22 mouse cellular contexts compared by ENCODE assay signal in the genomic region with DNA sequence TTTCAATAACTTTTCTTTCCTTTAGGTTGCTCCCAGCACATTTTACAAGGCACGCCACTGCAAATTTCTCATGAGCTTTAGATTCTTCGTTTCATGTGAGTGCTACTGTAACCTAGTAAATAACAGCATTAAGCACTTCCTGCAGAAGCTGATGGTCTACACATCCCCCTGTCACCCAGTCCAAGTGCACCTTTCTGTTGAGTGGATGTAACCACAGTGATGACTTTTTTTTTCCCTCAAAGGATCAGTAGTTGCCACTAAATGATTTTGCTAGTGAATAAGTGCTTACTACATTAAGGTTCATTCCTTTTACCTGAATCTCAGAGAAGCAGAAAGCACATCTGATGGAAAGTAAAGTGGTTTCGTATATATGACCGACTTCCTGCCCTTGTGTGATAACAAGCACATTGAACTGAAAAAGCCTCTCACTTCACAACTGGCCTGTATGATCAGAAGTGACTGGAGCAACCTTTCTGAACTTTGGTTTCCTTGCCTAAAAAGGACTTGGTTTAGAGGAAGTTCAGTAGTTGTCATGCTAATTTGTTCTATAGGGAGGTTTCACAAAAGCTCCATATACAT.
DNase-seq lines count a peak whose midpoint lies in the region; ATAC-seq and TF ChIP-seq lines count a peak whose summit lies in the region.
"Had no signal": no experiment of that assay in that cellular context is flagged by ENCODE, and none has a peak within 500 bp of the region (broad histone marks: within the 10 kb centered on the region; RNA-seq: fewer than 3 reads in every experiment).

No protein-coding gene starts in this region.

- no peak overlapping the region; the same call in 1 of the 2 replicates for H3K27ac ChIP-seq in CH12.LX (ENCODE audit: insufficient read depth, low read depth)
- H3K27ac ChIP-seq: embryonic facial prominence, embryonic 15.5 days; forebrain, embryonic 10.5 days; gastrocnemius, adult 2 months; hindbrain, embryonic 10.5 days; hindbrain, embryonic 14.5 days had no signal

- no peak for TF ChIP-seq CTCF in CH12.LX (conservative IDR thresholded peaks at IDR 0.05 in 1 of 2, IDR thresholded peaks at IDR 0.05 in 1 of 2; ENCODE audit: low read depth in 2 of 2, low read length in 2 of 2)

- intact Hi-C loops in left cerebral cortex, postnatal 36 days (cut with DNase I), result no loop called here

- in situ Hi-C loops in CH12.LX (cut with MboI; ENCODE audit: low pct_ligation_motif_present, low pct_unique_long_range_greater_than_20kb, low sequenced_read_pairs), result no loop called here

- H3K4me3 ChIP-seq in CH12.LX (replicated peaks in 1 of 3; ENCODE audit: low read depth in 2 of 3, low read length in 2 of 3, poor library complexity in 1 of 3), result no peak overlapping the region
- H3K4me3 ChIP-seq: embryonic facial prominence, embryonic 15.5 days; erythroblast, embryonic 14.5 days; forebrain, embryonic 10.5 days; gastrocnemius, adult 2 months; heart, embryonic 12.5 days; hindbrain, embryonic 10.5 days had no signal

- no peaks in the 10 kb centered on the region for H3K79me2 ChIP-seq in CH12.LX (replicated peaks; ENCODE audit: control insufficient read depth, extremely low read depth, insufficient read depth, poor library complexity, severe bottlenecking)

- H3K4me1 ChIP-seq in CH12.LX (ENCODE audit: control insufficient read depth in 1 of 2, insufficient read depth in 2 of 2), result peaks cover 4 to 25% of the 10 kb centered on the region in 2 experiments; a peak in 3 of 4 replicates
- H3K4me1 ChIP-seq: embryonic facial prominence, embryonic 15.5 days; forebrain, embryonic 10.5 days; heart, embryonic 12.5 days; hindbrain, embryonic 10.5 days had no signal

- DNase-seq in CD4-positive helper T cell, adult 2 months (ENCODE audit: low read depth, low spot score), result peak; percentile 76
- peak; percentile 42 for DNase-seq in CH12.LX (ENCODE audit: extremely low read depth)
- peak; percentile 72 for DNase-seq in naive thymus-derived CD4-positive, alpha-beta T cell, adult 2 months (ENCODE audit: low read depth)
- DNase-seq in urinary bladder, postnatal 36 days (ENCODE audit: low spot score in 2 of 2), result no peak
- DNase-seq in left cerebral cortex, postnatal 36 days (ENCODE audit: low spot score in 2 of 2), result no peak
- DNase-seq in ovary, postnatal 36 days (ENCODE audit: low spot score), result no peak
- DNase-seq: adrenal gland, adult 2 months; adrenal gland, postnatal 36 days; cerebellum, adult 2 months; cerebellum, postnatal 10 days; embryo, embryonic 11 days; gastrocnemius, adult 2 months; gastrocnemius, postnatal 25 days had no signal

- no peaks in the 10 kb centered on the region for H3K9me3 ChIP-seq in CH12.LX (replicated peaks; ENCODE audit: low read length)
- H3K9me3 ChIP-seq: embryonic facial prominence, embryonic 15.5 days; forebrain, embryonic 10.5 days; G1E; heart, embryonic 12.5 days; hindbrain, embryonic 10.5 days had no signal

- TF ChIP-seq RAD21 in CH12.LX (IDR thresholded peaks at IDR 0.05; ENCODE audit: low read depth, low read length), result no peak

- no peak overlapping the region for H3K9ac ChIP-seq in CH12.LX (ENCODE audit: insufficient read depth, low read depth)
- H3K9ac ChIP-seq: embryonic facial prominence, embryonic 15.5 days; heart, embryonic 12.5 days; hindbrain, embryonic 14.5 days had no signal

- H3K4me2 ChIP-seq in CH12.LX (ENCODE audit: insufficient read depth, low read depth, poor library complexity, severe bottlenecking), result no peak overlapping the region
- H3K4me2 ChIP-seq: embryonic facial prominence, embryonic 15.5 days; heart, embryonic 12.5 days; hindbrain, embryonic 14.5 days had no signal

- no peak for TF ChIP-seq EP300 in CH12.LX (IDR thresholded peaks at IDR 0.05; ENCODE audit: low read length)

- H3K36me3 ChIP-seq in CH12.LX (replicated peaks in 1 of 2; ENCODE audit: control insufficient read depth in 1 of 2, insufficient read depth in 1 of 2, low read length in 1 of 2), result no peaks in the 10 kb centered on the region
- H3K36me3 ChIP-seq: embryonic facial prominence, embryonic 15.5 days; forebrain, embryonic 10.5 days; G1E; heart, embryonic 12.5 days; hindbrain, embryonic 10.5 days had no signal

- no peaks in the 10 kb centered on the region for H3K27me3 ChIP-seq in CH12.LX (replicated peaks)
- H3K27me3 ChIP-seq: embryonic facial prominence, embryonic 15.5 days; heart, embryonic 12.5 days had no signal

- dilution Hi-C loops in CH12.LX (cut with MboI; ENCODE audit: extremely low pct_ligation_motif_present, extremely low pct_unique_long_range_greater_than_20kb, low sequenced_read_pairs), result no loop called here

- ATAC-seq in activated CD4-positive, CD25-positive, alpha-beta regulatory T cell, adult 4 months, result peak; percentile 91
- ATAC-seq: forebrain, embryonic 14.5 days had no signal

- no peak for TF ChIP-seq POLR2A in CH12.LX (IDR thresholded peaks at IDR 0.05; ENCODE audit: low read depth, low read length)

TF ChIP-seq in CH12.LX, 34 proteins besides CTCF, POLR2A, EP300 and RAD21:
- TF ChIP-seq E2F4 (IDR thresholded peaks at IDR 0.05; ENCODE audit: insufficient replicate concordance, low read depth, low read length) (no peak), TCF12 (IDR thresholded peaks at IDR 0.05; ENCODE audit: low read depth, low read length) (no peak), ETS1 (conservative IDR thresholded peaks at IDR 0.05; ENCODE audit: low read depth, low read length) (no peak; the same call in 1 of the 2 replicates), RCOR1 (conservative IDR thresholded peaks at IDR 0.05; ENCODE audit: low read depth, low read length) (no peak), MYC (IDR thresholded peaks at IDR 0.05; ENCODE audit: low read depth, low read length) (no peak), JUN (IDR thresholded peaks at IDR 0.05; ENCODE audit: insufficient read depth, low read depth, low read length) (no peak), TBP (conservative IDR thresholded peaks at IDR 0.05; ENCODE audit: low read depth, low read length) (no peak), ZNF384 (IDR thresholded peaks at IDR 0.05; ENCODE audit: low read depth, low read length) (0 out of 2 replicates have a peak, but pooled peaks have one; percentile 31), PAX5 (IDR thresholded peaks at IDR 0.05; ENCODE audit: low read length) (no peak)

Comparison
In these comparisons a context has a peak if more than half of its experiments do, and no peak if none do; other contexts are left out.
1. DNase-seq: peak in CD4-positive helper T cell, adult 2 months (single experiment), CH12.LX (single experiment) and naive thymus-derived CD4-positive, alpha-beta T cell, adult 2 months (single experiment); none in urinary bladder, postnatal 36 days (0 of 2), left cerebral cortex, postnatal 36 days (0 of 2) and ovary, postnatal 36 days (single experiment).